Mouse (Mus musculus) CH12F3 (cell line): ENCODE data around the gene Tcf7l2.

Experiments
- in situ Hi-C: fragments of 300-500 bp; cut with MboI; formaldehyde crosslinking; loops from 2 replicates; pipeline ENCODE4 v1.14.3; 2020; ENCODE audit warnings: low sequenced_read_pairs

Gene Tcf7l2

DNA sequence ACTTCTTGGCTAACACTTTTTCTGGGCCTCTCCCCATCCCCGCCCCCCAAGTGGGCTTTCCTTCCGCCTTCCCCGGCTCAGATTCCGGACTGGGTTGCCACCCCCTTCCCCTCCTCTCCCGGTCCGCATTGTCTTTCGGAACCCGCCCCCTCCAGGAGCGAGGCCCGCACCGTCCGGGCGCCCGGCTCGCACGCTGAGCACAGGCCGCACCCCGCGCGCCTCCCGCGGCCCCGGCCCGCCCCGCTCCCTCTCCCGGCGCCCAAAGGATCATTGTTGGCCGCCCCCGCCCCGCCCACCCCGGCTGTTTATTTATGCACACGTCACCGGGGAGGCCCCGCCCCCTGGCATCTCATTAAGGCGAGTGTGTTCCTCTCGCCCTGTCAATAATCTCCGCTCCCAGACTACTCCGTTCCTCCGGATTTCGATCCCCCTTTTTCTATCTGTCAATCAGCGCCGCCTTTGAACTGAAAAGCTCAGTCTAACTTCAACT, at the start of gene Tcf7l2:
Gene Tcf7l2, plus strand, starts transcription at position 382 of the 490 bp plus-strand sequence.
- in situ Hi-C loops = no loop called here

DNA sequence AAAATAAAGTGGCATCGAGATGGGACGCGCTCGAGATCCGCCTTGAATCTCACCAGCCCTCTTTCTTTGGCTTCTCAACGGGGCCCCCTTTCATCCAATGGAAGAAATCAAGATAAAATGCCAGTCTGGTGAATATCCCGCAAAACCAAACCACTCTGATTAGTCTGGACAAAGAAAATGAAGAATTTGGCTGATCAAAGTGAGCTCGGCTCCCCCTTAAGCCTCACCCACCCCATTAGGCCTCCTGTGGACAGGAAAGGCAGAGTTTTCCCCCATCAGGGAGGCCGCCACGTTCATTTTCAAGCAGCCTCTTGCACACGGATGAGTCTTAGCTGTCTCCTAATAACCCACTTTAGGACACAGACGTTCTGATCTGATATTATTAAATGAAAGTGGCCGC, 47.0 kb upstream of the Tcf7l2 start:
- in situ Hi-C loops = no loop called here

DNA sequence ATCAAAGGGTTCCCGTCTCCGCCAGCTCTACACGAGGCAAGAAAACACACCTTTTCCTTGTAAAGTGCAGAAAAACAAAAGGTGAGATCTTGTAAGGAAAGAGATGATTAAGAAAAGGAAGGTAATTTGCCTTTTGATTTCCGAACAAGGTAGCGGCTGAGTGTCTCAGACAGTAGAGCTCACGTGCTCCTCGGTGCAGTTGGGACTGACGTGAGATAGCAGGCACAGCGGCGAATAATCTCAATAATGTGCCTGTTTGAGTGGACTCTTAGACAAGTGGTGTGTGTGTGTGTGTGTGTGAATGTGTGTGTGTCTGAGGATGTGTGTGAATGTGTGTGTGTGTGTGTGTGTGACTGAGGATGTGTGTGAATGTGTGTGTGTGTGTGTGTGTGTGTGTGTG, 46.2 kb upstream of the Tcf7l2 start:
- in situ Hi-C loops = no loop called here

- in situ Hi-C loops = no loop called here
Observed at GRCm38 (mm10) chr19:55698892-55699291, 42.7 kb upstream of the Tcf7l2 start.

DNA sequence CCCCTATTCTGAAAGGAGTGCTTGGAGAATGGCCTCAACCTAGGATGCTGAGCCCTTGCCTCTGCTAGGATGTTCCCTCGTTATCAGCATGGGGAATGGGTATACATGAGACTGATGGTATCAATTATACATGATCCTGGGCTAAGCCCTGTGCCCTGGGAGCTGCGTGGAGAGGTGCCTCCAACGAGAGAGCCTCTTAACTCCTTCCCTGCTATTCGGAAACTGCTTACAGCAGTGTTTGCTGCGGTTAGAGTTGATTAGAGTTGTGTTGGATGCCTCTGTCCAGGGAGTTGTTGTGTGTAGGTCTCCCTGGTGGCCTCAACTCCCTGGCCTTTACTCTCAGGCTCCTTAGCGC, 41.4 kb upstream of the Tcf7l2 start:
- in situ Hi-C loops = no loop called here

GRCm38 (mm10) chr19:55700569-55701282, 40.9 kb upstream of the Tcf7l2 start:
- in situ Hi-C loops = no loop called here

DNA sequence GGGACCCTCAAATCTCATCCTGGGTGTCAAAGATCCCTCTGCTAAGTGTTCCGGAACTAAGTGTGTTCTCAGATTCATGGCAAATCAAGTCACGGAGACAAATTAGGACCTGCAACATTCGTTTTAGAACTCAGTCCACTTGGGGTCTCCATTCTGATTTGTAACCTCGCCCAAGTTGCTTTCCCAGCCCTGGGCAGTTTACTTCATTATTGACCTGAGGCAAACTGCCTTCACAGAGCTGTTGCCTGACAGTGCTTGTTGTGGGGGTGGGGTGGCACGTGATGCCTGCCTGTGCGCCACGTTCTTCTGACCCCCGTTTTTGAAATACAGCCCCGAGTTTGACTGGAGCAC, 40.4 kb upstream of the Tcf7l2 start:
- in situ Hi-C loops = no loop called here

DNA sequence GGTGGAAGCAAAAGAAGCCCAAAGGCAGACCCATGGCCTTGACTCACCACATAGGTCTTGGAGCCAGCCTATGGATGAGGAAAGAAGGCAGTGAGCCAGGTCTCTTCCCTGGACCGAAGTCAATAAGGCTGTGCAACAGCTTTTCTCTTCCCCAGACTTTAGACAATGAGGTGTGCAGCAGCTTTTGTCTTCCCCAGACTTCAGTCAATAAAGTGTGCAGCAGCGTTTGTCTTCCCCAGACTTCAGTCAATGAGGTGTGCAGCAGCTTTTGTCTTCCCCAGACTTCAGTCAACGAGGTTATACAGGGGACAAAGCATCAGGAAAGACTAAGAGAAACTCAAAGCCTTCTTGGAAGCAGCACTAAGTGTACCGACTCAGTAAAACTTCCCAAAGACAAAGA, 39.5 kb upstream of the Tcf7l2 start:
- in situ Hi-C loops = no loop called here

GRCm38 (mm10) chr19:55702716-55703115, 38.9 kb upstream of the Tcf7l2 start:
- in situ Hi-C loops = no loop called here

GRCm38 (mm10) chr19:55704071-55704470, 37.5 kb upstream of the Tcf7l2 start:
- in situ Hi-C loops = no loop called here

DNA sequence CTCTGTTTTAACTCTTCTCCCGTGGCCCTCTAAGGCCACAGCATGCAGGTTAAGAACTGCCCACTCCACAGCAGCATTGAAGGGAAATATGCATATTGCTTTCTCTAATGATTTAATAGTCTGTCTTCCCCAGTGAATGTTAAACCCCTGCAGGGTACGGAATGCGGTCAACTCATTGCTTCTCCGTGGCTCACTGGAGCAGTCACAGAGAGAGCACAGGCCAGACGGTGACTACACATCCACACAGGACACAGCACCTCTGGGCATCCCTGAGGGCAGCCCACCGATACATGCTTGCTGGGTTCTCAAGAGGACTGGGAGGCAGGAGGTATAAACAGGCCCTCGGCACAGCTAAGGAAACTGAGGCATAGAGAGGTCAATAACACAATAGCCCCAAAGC, 35.3 kb upstream of the Tcf7l2 start:
- in situ Hi-C loops = no loop called here

- in situ Hi-C loops = no loop called here
Observed at GRCm38 (mm10) chr19:55706806-55707205, 34.8 kb upstream of the Tcf7l2 start.

GRCm38 (mm10) chr19:55708031-55708554, 33.5 kb upstream of the Tcf7l2 start:
- in situ Hi-C loops = no loop called here

- in situ Hi-C loops = no loop called here
Observed at GRCm38 (mm10) chr19:55710841-55711240, 30.8 kb upstream of the Tcf7l2 start.

GRCm38 (mm10) chr19:55711701-55712100, 29.9 kb upstream of the Tcf7l2 start:
- in situ Hi-C loops = no loop called here

DNA sequence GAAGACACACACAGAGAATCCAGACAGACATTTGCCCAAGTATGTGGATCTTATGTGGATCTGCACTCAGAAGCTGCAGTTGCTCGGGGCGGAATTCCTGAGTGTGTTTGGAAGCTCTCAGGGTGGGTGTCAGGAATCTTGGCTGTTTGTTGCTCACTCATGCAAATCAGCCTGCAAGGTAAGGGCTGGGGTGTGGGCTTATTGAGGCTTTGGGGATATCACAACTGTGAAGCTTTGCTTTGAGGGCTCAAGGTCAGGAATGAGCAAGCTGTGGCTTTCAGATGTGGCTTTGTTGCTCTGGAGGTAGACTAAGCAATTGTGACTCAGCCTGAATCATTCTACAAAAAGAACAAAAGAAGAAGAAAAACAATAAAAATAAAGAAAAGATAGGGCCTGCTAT, 28.9 kb upstream of the Tcf7l2 start:
- in situ Hi-C loops = no loop called here

- in situ Hi-C loops = no loop called here
Observed at GRCm38 (mm10) chr19:55714015-55714414, 27.6 kb upstream of the Tcf7l2 start.

GRCm38 (mm10) chr19:55714665-55715064, 27.0 kb upstream of the Tcf7l2 start:
- in situ Hi-C loops = no loop called here

DNA sequence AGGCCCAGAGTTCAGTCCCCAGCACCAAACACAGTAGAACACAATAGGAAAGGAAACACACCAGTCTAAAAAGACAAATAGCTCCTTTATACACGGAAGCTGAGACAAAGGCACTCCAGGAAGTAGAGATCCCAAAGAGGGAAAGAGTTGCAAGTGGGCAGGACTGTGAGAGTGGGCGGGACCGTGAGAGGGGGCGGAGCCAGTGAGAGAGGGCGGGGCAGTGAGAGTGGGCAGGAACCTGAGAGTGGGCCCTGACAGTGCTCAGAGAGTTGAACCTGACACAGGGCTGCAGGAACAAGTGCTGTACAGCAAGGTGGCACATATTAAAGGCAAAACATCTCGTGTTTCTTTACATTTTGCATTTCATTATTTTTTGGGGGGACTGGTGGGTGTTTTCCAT, 22.5 kb upstream of the Tcf7l2 start:
- in situ Hi-C loops = no loop called here

DNA sequence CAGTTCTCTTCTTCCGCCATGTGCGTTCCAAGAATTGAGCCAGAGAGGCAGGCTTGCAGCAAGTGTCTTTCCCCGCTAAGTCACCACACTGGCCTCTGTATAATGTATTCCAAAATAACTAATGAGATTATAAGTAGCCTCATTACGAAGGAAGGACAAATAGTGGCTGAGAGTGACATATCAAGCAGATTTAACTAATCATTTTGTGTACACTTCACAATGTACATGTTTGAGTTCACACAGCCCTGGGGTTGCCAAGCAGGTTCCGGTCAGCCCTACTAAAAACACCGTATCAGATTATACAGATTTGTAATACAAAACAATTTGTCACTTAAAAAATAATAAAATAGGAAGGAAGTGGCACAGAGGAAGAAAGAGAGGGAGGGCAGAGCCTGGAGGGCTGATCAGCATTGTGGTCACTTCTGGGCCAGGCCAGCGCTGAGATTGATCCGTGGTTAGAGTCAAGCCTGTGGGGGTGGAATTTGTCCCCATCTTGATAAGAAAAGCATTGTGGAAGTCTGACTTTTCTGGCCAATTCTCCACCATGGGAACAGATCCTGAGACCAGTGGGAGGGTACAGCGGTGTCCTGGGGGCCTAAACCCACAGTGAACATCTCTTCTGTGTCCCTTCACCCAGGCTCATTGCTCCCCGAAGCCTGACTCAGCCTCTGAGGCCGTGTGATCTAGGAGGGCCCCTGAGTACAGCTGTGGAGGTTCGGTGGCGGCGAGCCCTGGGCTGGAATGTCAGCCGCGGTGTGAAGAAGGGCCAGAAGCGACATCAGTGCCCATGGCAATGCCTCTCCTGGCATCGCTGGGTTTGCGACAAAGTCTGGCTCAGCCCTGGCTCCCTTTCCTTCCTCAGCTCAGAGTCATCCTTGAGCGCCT, 21.9 kb upstream of the Tcf7l2 start:
- in situ Hi-C loops = no loop called here

GRCm38 (mm10) chr19:55720409-55721092, 21.1 kb upstream of the Tcf7l2 start:
- in situ Hi-C loops = no loop called here
